Mouse (Mus musculus) fat pad, adult 2 months (tissue): ENCODE results near the gene Smco4.
"Not testable (repeated sequence)": the region's sequence is repeated elsewhere in the genome, so short reads cannot be mapped to it uniquely, and the experiment has no call there.

Source experiments
- DNase-seq: peaks from one replicate; pipeline ENCODE4 v3.0.0-alpha.2; 2011; ENCODE audit warnings: low read depth, low spot score; ENCODE audit errors: extremely low read depth

Gene Smco4

DNA sequence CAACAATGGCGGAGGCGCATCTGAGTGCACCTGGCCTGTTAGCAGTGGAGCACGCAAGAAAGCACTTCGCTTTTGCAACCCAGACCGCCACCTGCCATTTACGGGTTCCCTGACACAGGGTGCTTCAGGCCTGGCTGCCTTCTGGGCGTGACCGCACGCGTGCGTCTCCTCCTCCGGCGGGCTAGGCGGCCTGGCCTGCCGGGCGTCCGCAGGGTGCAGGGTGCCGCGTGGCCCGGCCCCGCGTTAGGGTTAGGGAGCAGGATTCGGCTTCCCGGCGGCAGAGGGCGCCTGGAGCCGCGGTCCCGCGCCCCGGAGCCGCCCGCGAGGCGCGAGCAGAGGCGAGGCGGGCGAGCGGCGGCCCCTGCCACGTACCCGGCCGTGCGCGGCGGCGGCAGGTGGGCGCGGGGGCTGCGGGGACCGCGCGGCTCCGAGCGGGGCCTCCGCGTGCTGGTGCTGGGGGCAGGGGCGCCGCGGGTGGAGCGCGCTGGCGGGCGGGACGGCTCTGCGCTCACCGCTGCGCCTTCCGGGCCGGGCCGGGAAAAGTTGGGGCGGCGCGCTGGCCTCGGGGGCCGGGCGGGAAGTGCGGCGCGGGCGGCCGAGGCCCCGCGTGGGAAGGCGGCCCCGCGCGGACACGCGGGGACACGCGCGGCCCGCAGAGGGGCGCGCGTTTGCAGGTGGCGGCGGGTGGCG, at the start of gene Smco4:
TSS of gene Smco4 (plus strand) at position 198 of the 690 bp plus-strand sequence.
- DNase-seq, result no peak

DNA sequence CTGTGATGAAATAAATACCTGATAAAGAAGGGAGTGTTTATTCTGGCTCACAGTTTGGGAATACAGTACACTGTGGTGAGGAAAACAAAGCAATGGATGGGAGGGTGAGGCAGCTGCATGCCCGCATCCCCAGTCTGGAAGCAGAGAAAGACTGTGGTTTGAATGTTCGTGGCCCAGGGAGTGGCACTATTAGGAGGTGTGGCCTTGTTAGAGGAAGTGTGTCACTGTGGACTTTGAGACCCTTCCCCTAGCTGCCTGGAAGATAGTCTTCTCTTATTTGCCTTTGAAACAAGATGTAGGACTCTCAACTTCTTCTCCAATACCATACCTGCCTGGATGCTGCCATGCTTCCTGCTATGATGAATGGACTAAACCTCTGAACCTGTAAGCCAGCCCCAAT, 45.8 kb upstream of the Smco4 start:
- DNase-seq, result no peak

DNA sequence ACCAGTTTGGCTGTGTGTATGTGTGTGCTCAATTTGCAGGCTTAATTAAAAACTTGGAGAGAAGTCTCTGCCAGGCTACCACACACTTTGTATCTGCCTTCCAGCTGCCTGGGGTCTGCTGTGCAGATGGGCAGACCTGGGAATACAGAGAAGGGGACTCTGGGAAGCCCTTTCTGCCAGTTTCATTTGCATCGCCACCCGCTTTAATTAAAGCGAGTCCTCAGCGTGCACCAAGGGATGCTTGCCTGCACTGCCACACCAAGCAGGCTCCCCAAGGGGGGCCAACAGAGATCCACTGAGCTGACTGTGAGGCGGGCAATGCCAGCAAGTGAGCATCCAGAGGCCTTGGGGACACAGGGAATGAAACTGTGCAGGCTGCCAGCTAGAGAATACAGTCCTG, 42.3 kb upstream of the Smco4 start:
- no peak for DNase-seq

- DNase-seq, result no peak
These were observed 21.0 kb upstream of the Smco4 start for GRCm38 (mm10) chr9:15472256-15472655.

- no peak for DNase-seq
These were observed 20.0 kb upstream of the Smco4 start for GRCm38 (mm10) chr9:15473206-15473605.

DNA sequence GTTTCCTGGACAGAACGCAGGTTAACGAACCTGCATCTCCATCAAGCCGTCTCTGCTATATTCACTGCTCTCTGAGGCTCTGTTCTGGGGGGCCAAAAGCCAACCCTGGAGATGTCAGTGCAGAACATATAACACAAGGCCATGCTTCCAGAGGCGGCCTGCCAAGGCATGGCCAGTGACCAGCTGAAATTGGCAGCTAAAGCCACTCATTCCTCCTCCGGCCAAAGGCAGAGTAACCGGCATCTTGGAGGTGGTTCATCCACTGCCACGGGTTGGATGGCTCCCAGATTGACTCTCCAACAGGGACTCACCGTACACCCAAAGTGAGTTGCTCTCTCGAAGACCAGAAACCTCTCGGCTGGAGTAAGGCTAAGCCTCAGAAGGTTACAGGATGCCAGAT, 15.7 kb upstream of the Smco4 start:
- no peak for DNase-seq

GRCm38 (mm10) chr9:15487682-15488424, 5.4 kb upstream of the Smco4 start:
- DNase-seq, result no peak

GRCm38 (mm10) chr9:15489293-15489692, 3.9 kb upstream of the Smco4 start:
- DNase-seq, result no peak

GRCm38 (mm10) chr9:15490331-15491100, 2.7 kb upstream of the Smco4 start:
- DNase-seq, result no peak

DNA sequence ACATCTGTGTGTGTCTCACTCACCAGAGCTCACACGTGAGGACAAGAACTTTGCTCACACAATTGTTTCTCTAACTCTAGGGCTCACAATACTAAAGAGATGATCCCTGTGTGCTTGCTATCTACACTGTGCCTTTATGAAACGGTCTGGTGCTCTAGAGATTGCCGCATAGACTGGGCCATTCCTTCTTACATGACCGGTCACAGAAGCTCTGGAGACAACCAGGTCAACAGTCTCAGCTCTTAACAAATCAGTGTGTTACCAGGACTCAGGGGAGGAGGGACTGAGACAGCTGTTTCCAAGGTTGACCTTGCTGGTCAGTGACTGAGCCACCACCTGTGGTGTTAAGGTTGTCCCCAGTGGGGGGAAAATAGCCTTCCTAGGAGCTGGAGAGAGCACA, 1.5 kb upstream of the Smco4 start:
- DNase-seq, result no peak

DNA sequence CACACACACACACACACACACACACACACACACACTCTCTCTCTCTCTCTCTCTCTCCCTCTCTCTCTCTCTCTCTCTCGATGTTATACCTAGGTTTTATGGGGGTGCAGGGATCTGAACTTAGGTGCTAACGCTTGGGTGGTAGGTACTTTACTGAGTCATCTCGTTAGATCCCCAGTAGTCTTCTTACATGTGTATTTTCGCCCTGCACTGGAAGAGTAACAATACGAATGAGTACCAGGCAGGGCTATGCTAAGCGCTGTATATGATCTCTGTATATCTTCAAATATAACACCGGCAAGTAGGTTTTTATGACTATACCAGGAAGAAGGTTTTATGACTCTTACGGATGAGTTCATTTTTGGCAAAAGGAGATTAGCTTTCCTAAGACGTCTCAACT, 831 bp upstream of the Smco4 start:
- no peak for DNase-seq

- no peak for DNase-seq
These were observed 810 bp downstream of the Smco4 start for GRCm38 (mm10) chr9:15493925-15494558.

DNA sequence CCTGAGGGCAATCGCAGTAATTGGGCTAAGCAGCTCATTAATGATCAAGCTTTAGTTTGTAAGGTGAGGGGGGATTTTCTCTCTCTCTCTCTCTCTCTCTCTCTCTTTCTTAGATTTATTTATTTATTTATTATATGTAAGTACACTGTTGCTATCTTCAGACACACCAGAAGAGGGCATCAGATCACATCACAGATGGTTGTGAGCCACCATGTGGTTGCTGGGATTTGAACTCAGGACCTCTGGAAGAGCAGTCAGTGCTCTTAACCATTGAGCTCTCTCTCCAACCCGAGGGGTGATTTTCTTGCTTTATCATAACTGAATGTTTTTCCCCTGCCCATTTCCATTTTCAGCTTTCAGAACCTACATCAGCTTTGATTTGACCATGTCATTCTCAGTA, 2.0 kb downstream of the Smco4 start:
- DNase-seq, result not testable (repeated sequence)

DNA sequence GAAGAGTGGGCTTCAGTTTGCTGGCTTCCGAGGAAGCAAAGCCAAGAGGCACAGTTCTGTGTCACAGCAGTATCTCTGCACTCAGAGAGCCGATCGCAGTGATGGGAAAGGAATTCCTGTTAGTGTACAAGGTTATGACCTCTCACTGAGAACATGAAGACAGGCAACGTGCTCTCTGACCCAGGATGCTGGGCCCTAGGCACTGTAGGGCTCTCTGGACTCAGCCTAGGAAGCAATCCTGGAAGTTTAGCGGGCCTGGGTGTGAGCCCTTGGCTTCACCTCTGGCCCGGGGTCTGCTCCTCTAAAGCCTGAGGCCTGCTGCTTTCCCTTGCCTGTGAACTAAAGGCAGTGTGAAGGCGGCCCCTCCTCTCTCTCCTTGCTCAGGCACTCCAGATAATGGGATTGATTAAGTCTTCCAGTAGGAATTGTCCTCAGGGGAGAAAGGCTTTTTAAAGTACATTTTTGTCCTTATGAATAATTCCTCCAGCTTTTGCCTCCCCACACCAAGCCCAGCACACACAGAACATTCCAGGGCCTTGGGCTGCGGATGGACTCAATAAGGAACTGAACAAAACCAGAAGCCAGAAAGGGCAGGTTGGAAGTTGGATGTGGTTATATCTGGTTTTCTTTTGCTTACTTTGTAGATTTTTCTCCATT, 2.8 kb downstream of the Smco4 start:
- DNase-seq, result no peak

GRCm38 (mm10) chr9:15500025-15500424, 6.8 kb downstream of the Smco4 start:
- DNase-seq, result peak; percentile 51

DNA sequence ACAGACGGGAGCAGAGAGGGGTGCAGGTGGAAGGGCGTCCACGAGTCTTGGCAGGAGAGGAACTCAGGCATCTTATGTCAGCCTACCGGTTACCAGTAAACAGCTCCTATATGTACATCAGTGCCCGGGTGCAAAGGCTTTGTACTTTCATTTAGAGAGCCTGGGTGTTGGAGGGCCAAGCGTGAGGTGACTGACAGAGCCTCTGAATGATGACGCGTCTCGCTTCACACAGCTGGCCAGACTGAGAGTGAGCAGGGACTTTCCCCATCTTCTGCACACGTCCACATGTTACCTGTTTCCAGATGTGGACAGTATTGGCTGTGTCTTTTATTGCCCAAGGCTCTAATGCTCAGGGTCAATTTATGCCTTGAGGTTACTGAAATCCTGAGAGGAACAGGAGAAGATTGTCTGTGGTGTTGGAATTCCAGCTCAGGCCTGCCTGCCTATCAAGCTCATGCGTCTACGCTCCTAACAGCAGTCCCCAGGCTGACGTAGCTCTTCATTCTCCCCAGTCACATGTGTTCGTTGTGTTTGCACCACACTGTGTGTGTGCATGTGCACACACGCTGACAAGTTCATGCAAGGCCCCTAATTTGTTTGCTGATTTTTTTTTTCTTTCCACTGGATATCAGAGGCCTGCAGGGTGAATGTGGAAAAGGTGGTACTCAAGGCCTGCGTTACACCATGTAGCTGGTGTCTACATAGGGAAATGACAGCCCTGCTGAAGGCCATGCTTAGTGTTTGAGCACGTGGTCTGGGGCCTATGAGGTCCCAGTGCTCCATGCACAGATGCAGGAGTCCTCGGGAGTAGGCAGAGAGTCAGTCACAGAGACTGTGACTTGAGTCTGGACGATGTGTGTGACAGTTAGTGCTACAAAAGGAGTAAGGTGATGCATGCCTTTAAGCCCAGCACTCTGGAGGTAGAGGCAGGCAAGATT, 8.4 kb downstream of the Smco4 start:
- DNase-seq, result no peak

GRCm38 (mm10) chr9:15502476-15502875, 9.2 kb downstream of the Smco4 start:
- no peak for DNase-seq

DNA sequence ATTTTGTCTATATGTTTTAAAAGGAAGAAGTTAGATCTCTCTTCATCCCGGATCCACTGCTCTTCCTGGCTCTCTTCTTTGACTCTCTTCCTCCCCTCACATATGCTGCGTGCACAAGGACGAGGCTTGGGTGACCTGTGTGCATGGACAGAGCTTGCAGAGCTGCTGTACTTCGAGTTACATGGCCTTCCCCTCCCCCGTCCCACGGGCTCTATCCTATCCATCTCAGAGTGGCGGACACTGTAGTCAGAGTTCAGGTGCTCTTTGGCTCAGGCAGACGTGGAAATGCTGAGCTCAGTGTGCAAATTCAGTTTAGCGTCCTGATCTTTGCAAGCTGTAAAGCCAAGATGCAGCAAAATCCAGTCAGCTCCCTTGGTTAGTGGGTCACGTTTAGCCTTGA, 10.1 kb downstream of the Smco4 start:
- DNase-seq, result no peak

DNA sequence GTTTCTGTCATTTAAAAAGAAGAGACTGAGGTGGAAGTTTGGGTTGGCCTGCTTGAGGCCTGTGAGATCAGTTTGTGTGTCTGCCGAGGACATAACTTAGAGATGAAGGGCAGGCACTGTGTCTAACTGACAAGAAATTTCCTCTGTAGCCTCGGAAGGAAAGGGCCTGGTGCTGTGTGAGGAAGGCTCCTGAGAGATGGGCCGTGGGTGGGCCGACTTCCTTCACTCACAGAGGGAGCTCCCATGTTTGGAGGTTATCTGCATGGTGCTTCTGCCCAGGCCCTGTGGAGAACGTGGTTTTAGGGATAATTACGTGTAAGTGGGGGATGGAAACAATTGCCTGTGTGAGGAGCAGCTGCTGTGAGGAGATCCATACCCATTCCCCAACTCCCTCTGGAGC, 10.6 kb downstream of the Smco4 start:
- no peak for DNase-seq

DNA sequence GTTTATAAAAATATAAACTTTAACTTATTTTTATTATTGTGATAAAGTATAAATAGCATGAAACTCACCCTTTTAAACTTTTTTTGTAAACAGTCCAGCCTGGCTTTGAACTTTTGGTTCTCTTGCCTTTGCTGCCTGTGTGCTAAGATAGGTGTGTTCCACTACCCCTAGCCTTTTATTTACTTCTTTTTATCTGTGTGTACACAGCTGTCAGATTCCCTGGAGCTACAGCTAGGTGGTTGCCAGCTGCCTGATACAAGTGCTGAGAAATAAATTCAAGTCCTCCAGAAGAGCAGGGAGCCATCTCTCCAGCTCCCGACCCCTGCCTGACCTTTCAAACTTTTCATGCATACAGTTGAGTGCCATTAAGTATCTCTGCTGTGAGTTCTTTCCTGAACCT, 12.1 kb downstream of the Smco4 start:
- no peak for DNase-seq
